Mouse (Mus musculus) intestine, postnatal 0 days (tissue): ENCODE data around the gene Elmo1. TPM values are rescaled to one million over a fixed set of nuclear protein-coding genes. Genes with fewer than 3 reads are reported as not detected.

Source experiments
- ATAC-seq: fragments of 200-750 bp; cut with Nextera tagmentation; 2 replicates; pipeline ENCODE4 v1.8.0; 2017; ENCODE audit warnings: mild to moderate bottlenecking, moderate TSS enrichment, moderate library complexity
- H3K27ac ChIP-seq: fragments of 300-500 bp; sonication (generic); 2 replicates; pipeline ENCODE4 v1.5.1; 2014; ENCODE audit warnings: mild to moderate bottlenecking, low read depth, low read length, moderate library complexity
- H3K27me3 ChIP-seq: fragments of 300-500 bp; sonication (generic); replicated peaks from 2 replicates; pipeline ENCODE4 v1.6.1; 2014; ENCODE audit warnings: low read length, mixed read lengths; ENCODE audit not compliant: control insufficient read depth, insufficient read depth
- H3K36me3 ChIP-seq: fragments of 300-500 bp; sonication (generic); 2 replicates; pipeline ENCODE4 v1.6.1; 2014; ENCODE audit warnings: mild to moderate bottlenecking, moderate library complexity; ENCODE audit not compliant: control insufficient read depth, insufficient read depth
- H3K4me1 ChIP-seq: fragments of 300-500 bp; sonication (generic); replicated peaks from 2 replicates; pipeline ENCODE4 v1.6.1; 2014; ENCODE audit warnings: antibody characterized with exemption, low read length, mixed read lengths; ENCODE audit not compliant: control insufficient read depth, insufficient read depth
- H3K4me2 ChIP-seq: fragments of 300-500 bp; sonication (generic); replicated peaks from 2 replicates; pipeline ENCODE4 v1.6.1; 2014; ENCODE audit warnings: low read depth, mild to moderate bottlenecking, moderate library complexity
- H3K4me3 ChIP-seq: fragments of 300-500 bp; sonication (generic); 2 replicates; pipeline ENCODE4 v1.5.1; 2014; ENCODE audit warnings: low read depth, low read length
- H3K9ac ChIP-seq: fragments of 300-500 bp; sonication (generic); 2 replicates; pipeline ENCODE4 v1.6.1; 2014; ENCODE audit warnings: mild to moderate bottlenecking, low read depth, low read length
- H3K9me3 ChIP-seq: fragments of 300-500 bp; sonication (generic); 2 replicates; pipeline ENCODE4 v1.6.1; 2016; ENCODE audit warnings: mixed run types; ENCODE audit not compliant: control insufficient read depth
- CTCF ChIP-seq: sonication (generic); IDR thresholded peaks from 2 replicates; pipeline ENCODE4 v1.5.1; 2016; ENCODE audit warnings: low read depth, mild to moderate bottlenecking, control low read depth, antibody characterized with exemption, moderate library complexity
- WGBS: fragments of 180-500 bp; shearing (Covaris S2); extraction: QIAGEN DNeasy Blood & Tissue Kit; methylation state at CpG from one replicate; pipeline ENCODE4 v1.1.7; 2014; 5-methylcytosine and 5-hydroxymethylcytosine counted together
- polyA plus RNA-seq: library from polyadenylated mRNA; unstranded; fragments of >200 nt; fragmentation: Nextera tagmentation; extraction: Ambion mirVana; gene quantifications from 2 replicates; pipeline ENCODE4 v1.2.1, GENCODE M21; 2015

Gene Elmo1
- polyA plus RNA-seq, 1 experiment from 2014 or later = 8.2 TPM

GRCm38 (mm10) chr13:20185034-20185846, 94.8 kb downstream of the Elmo1 start:
- H3K9ac ChIP-seq = no peak overlapping the region
- H3K27ac ChIP-seq = no peak overlapping the region
- H3K4me2 ChIP-seq = peak overlapping the region; percentile 17; the same call in 1 of the 2 replicates
- no peak for ATAC-seq
- no peaks in the 10 kb centered on the region for H3K27me3 ChIP-seq
- no peaks in the 10 kb centered on the region for H3K9me3 ChIP-seq
- H3K4me3 ChIP-seq = no peak overlapping the region; the same call in 1 of the 2 replicates
- no peak; the same call in 1 of the 2 replicates for TF ChIP-seq CTCF
- 86% methylated on average over 20 of the region's 20 CpGs for WGBS
- 0 out of 2 replicates have a peak, but pooled peaks cover 3% of the 10 kb centered on the region for H3K36me3 ChIP-seq
- peaks cover 12% of the 10 kb centered on the region; the same call in 1 of the 2 replicates for H3K4me1 ChIP-seq

DNA sequence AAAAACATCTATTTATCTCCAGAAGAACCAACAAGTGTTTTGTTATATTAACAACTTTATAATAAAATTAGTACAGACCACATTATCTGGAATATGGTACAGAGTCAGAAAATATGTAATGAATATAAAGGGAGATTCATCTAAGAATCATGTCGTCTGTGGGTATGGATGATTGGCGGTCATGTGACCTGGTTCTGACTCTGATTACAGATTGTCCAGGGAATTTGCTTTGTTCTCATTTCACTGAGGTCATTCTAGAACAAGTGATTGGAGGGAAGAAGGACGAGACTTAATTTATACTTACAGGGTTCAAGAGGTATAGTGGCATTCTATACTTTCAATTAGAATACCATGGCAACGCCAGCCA, 95.4 kb downstream of the Elmo1 start:
- Histone ChIP-seq H3K4me3 (no peak overlapping the region), H3K4me1 (peaks cover 12% of the 10 kb centered on the region; the same call in 1 of the 2 replicates), H3K9me3 (no peaks in the 10 kb centered on the region), H3K4me2 (no peak overlapping the region), H3K9ac (no peak overlapping the region), H3K36me3 (0 out of 2 replicates have a peak, but pooled peaks cover 6% of the 10 kb centered on the region), H3K27me3 (no peaks in the 10 kb centered on the region), H3K27ac (no peak overlapping the region)
- no peak for ATAC-seq
- no peak for TF ChIP-seq CTCF
- WGBS = 89% methylated on average over 4 of the region's 4 CpGs

- WGBS = 51% methylated on average over 2 of the region's 2 CpGs
- TF ChIP-seq CTCF = no peak
- H3K27me3 ChIP-seq = no peaks in the 10 kb centered on the region
- peaks cover 9% of the 10 kb centered on the region; the same call in 1 of the 2 replicates for H3K4me1 ChIP-seq
- no peak overlapping the region for H3K9ac ChIP-seq
- no peaks in the 10 kb centered on the region for H3K9me3 ChIP-seq
- H3K4me2 ChIP-seq = no peak overlapping the region
- H3K4me3 ChIP-seq = no peak overlapping the region
- H3K27ac ChIP-seq = 0 out of 2 replicates have a peak overlapping the region, but pooled peaks have one; percentile 21
- H3K36me3 ChIP-seq = peaks cover 6% of the 10 kb centered on the region; the same call in 1 of the 2 replicates
- ATAC-seq = no peak
Measured at GRCm38 (mm10) chr13:20187647-20188046, 97.3 kb downstream of the Elmo1 start.

- no peak overlapping the region for H3K4me2 ChIP-seq
- 0 out of 2 replicates have a peak, but pooled peaks cover 4% of the 10 kb centered on the region for H3K4me1 ChIP-seq
- no peak for ATAC-seq
- no peaks in the 10 kb centered on the region for H3K27me3 ChIP-seq
- H3K9me3 ChIP-seq = no peaks in the 10 kb centered on the region
- WGBS = 90% methylated on average over 6 of the region's 6 CpGs
- no peak overlapping the region for H3K4me3 ChIP-seq
- no peak overlapping the region for H3K27ac ChIP-seq
- no peak for TF ChIP-seq CTCF
- H3K36me3 ChIP-seq = peaks cover 6% of the 10 kb centered on the region; the same call in 1 of the 2 replicates
- no peak overlapping the region for H3K9ac ChIP-seq
Measured at GRCm38 (mm10) chr13:20192009-20192584, 101.7 kb downstream of the Elmo1 start.

DNA sequence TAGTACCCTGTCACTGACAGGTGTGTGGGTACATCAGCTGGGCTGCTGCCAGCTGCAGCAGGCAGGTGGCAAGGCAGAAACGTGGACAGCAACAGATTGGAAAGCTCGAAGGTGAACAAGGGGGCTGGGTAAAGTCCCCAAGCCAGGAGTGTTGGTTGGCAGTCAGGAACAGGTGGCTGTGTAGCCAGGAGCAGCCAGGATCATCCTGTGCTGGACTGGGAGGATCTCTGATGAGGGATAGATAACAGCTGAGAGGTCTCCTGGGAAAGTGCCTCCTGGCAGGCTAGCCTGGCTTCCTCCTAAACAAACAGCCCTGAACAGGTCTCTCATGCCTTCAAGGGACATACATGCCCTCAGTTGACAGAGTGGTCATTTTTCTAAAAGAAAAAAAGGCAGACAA, 110.2 kb downstream of the Elmo1 start:
- no peak overlapping the region for H3K4me3 ChIP-seq
- H3K9me3 ChIP-seq = no peaks in the 10 kb centered on the region
- 32% methylated on average over 2 of the region's 2 CpGs for WGBS
- H3K36me3 ChIP-seq = no peaks in the 10 kb centered on the region
- ATAC-seq = no peak; the same call in 1 of the 2 replicates
- no peaks in the 10 kb centered on the region for H3K27me3 ChIP-seq
- H3K4me2 ChIP-seq = no peak overlapping the region
- H3K9ac ChIP-seq = no peak overlapping the region
- no peaks in the 10 kb centered on the region for H3K4me1 ChIP-seq
- no peak for TF ChIP-seq CTCF
- no peak overlapping the region for H3K27ac ChIP-seq

- H3K4me2 ChIP-seq = no peak overlapping the region
- 87% methylated on average over 4 of the region's 4 CpGs for WGBS
- H3K4me3 ChIP-seq = no peak overlapping the region
- no peak overlapping the region for H3K9ac ChIP-seq
- H3K9me3 ChIP-seq = no peaks in the 10 kb centered on the region
- no peaks in the 10 kb centered on the region for H3K27me3 ChIP-seq
- no peak for ATAC-seq
- TF ChIP-seq CTCF = no peak
- H3K27ac ChIP-seq = no peak overlapping the region
- no peaks in the 10 kb centered on the region for H3K36me3 ChIP-seq
- H3K4me1 ChIP-seq = no peaks in the 10 kb centered on the region
Measured at GRCm38 (mm10) chr13:20202617-20203016, 112.2 kb downstream of the Elmo1 start.
